Mouse (Mus musculus) spleen, postnatal 10 days (tissue): ENCODE data around the gene Irf4.

Experiments used
- DNase-seq, 2 experiments: peaks; one replicate each; pipeline ENCODE4 v3.0.0; 2021 to 2022; ENCODE audit warnings: low spot score in 2 of 2

Gene Irf4

DNA sequence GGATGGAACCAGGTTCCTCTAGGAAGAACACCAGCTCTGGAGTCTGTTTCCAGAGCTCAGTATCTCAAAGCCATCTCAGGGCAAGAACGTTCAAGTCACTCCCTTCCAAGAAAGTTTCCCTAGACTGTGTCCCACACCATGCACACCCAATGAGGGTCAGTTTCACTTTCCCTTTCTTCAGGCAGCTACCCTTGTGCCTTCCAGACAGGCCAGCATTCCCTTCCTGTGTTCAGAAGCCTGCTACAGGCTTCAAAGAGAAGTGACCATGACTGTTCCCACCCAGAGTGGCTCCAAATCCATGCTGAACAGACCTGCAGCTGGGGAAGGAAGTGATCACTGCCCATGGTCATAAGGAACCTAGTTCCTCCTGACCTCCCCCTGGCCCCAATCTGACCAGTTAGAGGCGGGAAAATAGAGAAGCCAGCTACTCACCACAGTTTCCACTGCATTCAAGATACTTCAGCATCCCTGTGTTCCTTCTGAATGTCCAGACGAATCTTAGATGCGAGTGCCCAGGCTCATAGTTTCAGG is 10.7 kb upstream of the Irf4 start:
- DNase-seq: no peak

DNA sequence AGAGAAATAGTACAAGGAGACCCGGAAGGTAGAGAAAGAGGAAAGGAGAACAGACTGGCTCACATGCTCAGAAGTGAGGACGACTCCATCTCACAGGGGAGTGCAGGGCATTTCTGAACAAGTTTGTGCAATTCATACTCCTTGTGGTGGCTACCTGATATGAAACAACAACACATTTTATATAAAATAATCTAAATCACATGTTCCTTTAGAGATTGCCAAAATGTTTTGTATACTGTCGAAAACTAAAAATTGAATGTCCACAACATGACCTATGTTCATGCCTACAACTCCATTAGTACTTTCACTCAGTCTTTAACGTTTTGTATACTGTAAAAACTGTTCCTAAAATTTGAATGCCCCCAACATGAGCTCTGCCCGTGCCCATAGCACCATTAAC is 7.9 kb upstream of the Irf4 start:
- DNase-seq: no peak

DNA sequence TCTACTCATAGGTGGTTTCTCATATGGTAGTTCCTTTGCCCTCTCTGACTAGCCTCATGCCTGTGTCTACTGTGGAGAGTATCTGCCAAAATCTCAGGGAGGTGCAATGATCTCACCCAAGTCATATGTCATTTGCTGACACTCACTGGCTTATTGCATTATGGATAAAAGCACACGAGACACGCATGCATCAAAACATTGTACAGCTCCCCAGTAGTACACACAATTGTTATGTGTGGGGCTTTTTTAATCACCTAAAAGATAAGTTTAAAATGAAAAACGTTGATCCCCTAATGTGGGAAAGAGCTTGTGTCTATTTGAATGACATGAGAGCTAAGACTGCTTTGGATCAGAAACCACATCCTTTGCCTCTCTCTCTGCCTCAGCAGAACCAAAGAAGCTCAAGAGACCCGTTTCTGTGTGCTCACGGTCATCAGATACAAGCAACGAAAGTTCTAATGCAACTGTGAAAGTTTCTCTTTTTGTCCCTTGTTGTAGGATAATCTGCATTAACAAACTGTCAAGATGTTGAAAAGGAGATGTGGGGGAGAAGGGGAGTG is 6.5 kb upstream of the Irf4 start:
- DNase-seq: no peak

DNA sequence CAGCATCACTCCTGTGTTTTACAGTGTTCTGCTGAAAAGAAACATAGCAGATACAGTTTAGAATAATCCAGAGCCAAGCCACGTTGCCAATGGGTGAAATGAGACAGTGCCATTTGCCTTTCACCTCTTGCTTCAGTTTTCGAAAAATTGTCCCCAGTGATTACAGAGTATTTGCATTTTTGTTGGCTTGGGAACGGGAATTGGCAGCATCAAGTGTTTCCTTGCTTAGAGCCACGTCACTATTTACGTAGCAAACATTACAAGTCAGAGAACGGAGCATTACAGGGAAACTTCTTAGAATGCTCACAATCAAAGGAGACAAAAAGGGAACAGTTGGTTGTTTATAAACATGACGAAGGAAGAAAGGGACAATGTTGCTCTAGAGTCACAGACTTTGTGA is 3.9 kb upstream of the Irf4 start:
- no peak for DNase-seq

DNA sequence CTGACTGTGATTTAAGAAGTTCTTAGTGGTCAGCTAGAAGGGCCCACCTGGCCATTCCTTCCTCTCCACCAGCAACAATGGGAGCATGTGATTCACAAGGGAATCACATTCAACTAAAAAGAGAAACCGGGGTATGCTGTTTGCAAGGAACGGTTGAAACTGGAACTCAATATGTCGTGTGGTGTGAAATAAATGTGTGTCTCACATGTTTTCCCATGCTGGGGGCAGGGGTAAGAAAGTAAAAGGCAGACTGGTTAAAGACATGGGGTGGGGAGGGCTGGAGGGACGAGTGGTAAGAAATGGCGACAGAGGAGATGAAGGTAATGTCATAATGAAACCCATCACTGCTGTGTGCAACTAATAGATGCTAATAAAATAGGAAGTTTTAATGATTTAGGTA is 2.0 kb upstream of the Irf4 start:
- peak in 1 of 2 experiments; percentile 3 for DNase-seq

DNA sequence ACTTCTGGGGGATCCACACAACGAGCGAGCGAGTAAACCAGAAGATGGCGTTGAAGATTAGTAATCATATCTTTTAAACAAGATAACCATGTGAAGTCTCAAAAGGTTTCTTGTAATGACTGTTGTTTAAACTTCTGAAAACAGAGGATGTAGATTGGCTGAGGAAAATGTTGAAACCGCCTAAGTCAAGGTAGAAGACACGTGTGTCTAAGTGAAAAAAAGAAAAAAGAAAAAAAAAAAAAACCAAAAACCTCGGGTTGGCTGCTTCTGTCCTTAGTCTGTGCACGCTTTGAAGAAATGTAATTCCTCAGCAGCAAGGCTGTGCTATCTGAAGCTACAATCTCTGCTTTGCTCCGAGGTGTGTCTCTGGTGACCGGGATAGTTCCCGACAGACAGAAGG is 1.5 kb upstream of the Irf4 start:
- peak in 1 of 2 experiments; percentile 7 for DNase-seq

DNA sequence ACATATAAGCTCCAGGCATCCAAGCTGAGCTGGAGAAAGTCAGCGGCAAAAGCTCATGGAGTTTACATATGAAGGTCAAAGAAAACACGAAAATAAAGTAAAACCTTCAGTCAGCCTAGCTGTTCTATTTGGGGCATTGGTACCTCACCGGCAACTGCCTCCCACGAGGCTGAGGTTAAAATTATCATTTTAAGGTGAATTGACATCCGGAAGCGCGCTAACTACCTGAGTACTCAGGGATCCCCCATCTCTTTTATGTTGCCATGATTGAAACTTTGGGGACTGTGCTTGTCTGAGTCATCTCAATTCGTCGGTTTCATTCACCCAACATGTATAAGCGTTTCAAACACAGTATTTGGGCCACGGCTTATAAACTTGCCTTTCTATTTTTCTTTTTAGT is 705 bp upstream of the Irf4 start:
- peak in 1 of 2 experiments; percentile 8 for DNase-seq

DNA sequence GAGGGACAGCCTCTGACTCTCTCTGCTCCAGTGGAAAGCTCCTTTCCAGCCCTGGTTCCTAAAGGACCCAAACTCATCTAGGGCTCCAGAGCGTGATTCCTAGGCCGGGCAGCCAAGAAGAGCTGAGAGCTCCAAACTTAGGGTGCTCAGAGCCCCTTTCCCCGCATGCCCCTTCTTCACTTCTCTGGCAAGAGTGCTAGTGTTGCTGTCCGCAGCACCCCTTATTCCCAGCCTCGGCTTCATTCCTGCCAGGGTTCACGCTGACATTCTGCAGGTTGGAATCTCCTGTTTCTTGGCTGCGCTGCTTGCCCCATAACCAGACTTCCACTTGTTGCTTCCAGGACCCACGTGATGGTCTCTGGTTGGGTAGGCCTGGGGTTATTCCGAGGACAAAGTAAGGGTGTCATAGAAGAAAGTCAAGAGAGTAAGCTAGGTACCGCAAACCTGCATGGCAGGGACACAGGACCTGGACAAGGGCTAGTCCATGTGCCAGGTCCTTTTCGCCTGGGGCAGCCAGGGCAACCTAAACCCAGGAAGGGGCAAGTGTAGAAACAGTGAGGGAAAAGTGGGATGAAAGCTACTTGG is 623 bp downstream of the Irf4 start:
- DNase-seq: peak in 1 of 2 experiments; percentile 13

DNA sequence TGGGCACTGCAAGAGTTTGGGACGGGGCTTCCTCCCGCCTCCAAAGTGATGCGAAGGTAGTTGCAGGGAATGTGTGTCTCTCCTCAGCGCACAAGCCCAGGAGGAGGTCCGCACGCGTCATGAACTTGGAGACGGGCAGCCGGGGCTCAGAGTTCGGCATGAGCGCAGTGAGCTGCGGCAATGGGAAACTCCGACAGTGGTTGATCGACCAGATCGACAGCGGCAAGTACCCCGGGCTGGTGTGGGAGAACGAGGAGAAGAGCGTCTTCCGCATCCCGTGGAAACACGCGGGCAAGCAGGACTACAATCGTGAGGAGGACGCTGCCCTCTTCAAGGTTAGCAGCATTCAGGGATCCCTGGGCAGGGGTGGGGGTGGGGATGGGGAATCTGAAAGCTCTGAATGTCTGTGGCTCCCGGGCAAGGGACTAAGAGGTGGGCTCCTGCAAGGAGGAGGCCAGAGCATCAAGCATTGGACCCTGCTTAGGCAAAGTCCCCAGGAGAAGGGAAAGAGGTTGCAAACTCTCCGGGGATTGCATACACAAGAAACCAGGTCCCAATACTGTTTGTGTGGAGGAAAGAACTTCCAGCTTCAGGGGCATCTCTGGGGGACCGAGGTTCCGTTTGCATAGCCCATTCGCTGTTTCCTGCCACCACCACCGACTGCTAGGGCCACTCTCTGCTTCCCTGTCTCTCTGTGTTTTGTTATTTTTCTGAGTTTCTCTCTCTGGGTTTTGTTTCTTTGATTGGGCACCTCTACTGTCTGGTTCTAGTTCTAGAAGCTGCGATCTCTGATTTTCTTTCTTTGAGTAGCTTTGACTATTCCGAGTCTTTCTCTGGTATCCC is 1.7 kb downstream of the Irf4 start:
- peak in 1 of 2 experiments; percentile 36 for DNase-seq

DNA sequence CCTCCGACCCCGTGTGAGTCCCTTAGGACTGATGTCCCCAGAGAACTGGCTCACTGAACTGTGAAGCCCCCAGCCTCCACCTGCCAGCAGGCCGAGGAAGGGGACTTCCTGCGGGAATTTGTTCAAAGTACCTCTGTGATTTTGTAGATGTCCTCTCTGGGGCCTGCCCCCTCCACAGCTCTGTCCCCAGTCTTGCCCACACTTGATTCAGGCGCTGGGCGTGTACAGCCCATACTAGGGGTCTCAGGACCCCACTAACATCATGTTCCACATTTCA is 2.2 kb downstream of the Irf4 start:
- DNase-seq: no peak

DNA sequence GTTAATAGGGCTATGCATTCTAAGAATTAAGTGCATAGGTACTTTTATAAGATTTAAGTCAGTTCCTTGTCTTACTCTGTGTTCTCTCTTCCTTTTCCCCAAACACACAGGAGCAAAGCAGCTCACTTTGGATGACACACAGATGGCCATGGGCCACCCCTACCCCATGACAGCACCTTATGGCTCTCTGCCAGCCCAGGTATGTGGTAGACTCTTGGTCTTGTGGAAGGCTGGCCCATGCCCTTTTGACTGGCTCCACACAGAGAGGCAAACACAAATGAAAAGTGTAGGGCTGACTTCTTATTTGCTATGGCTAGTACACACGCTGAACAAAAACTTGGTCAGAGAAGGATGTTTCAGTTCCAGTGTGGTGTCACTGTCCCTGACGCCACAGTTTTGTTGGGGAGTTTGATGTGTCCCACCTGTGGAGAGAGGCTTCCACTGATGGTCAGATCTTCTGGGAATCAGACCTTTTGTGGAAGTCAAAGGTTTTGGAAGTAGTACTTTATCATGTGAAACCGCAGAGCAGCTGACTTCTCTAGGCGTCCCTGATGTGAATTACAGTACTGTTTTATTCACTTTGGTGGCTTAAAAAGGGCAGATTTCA is 3.7 kb downstream of the Irf4 start:
- DNase-seq: no peak

DNA sequence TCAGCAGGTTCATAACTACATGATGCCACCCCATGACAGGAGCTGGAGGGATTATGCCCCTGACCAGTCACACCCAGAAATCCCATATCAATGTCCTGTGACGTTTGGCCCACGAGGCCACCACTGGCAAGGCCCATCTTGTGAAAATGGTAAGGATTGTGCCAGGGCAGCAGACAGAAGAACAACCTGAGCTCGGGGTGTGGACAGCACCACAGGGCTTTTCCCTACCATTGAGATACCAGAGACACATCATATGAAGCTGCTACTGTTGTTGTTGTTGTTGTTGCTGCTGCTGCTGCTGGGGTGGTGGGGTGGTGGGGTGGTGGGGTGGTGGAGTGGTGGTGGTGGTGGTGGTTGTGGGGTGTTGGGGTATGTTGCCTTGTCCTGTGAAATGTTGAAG is 4.4 kb downstream of the Irf4 start:
- DNase-seq: no peak

DNA sequence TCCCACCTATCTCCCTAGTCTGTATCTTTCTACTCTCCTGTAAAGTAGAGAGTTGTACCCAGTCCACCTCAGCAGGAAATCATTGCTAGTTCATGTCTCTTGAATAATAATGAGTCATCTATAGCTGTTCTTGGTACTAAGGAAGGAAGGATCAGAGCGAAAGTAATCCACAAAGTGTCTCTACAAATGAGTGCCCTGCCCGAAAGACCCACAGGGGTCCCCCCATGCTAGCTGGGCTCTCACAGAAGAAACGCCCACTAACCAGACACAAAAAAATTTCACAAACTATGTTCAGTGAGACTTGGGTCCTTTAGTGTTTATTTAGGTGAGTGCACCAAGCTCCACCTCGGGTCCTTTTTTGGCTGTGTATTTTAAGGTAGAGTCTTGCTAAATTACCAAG is 5.0 kb downstream of the Irf4 start:
- DNase-seq: no peak

DNA sequence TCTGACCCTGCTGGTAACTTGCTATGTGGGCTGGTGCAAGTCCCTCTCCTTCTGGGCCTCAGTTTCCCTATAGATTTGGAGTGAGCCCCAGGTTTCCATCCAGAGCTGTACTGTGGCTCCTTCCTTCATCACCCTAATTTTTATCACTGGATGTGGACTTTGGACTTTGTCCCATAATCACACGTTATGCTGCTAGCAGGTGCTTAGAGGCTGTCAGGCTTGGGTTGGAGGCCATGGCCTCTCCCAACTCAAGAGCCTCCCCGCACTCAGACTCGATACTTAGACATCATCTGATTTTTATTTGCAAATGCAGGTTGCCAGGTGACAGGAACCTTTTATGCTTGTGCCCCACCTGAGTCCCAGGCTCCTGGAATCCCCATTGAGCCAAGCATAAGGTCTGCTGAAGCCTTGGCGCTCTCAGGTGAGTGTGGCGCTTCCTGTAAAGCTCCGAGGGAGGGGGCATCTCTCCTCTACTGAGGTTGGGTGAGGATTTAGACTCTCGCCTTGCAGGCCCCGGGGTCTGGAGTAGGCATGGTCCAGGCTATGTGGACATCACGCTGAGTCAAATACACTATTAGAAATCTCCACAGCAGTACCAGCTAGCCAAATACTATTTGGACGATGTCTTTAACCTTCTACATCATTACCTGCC is 5.9 kb downstream of the Irf4 start:
- DNase-seq: no peak

DNA sequence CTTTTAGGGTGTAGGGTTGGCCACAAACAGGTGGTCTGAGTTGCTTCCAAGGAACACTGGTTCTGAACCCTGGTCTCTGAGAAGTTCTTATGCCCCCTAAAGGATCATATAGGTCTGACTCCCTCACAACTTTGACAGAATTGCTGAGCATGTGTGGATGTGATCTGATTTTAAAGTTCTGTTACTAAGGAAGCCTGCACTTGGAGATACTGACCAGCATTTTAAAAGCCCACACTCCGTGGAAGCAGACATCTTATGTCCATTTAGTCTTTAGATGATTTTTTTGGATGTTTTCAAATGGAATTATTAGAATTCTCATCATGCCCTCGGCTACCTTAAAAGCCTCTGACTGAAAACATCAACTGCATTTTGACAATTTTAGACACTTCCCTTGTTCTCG is 6.6 kb downstream of the Irf4 start:
- DNase-seq: no peak

DNA sequence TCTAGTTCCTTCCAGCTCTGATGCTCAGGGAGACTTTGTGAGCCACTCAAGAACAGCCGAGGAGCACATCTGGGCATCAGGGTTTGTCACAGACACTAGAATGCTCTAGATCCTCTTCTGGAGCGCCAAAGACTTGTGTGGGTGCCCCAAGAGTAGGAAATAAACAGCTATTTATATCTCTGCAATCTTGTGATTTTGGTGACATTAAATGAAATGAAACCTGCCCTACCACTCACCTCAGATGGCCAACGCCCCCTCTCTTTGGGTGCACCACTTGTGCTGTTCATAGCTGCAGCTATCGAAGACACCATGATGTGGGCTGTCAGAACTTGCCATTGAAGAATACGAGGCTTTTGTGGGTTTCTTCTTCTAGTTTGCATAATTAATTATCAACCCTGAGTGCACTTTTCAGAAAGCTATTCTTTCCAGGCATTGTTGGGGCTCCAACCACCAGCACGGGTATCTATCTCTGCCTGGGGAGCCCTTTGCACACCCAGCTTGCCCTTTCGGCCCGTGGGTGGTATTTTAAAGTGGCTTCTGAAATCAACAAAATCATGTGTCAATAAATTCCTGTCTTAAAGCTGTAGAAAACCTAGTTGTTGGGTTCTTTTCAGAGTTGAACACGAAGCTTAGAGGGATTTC is 7.1 kb downstream of the Irf4 start:
- no peak for DNase-seq

DNA sequence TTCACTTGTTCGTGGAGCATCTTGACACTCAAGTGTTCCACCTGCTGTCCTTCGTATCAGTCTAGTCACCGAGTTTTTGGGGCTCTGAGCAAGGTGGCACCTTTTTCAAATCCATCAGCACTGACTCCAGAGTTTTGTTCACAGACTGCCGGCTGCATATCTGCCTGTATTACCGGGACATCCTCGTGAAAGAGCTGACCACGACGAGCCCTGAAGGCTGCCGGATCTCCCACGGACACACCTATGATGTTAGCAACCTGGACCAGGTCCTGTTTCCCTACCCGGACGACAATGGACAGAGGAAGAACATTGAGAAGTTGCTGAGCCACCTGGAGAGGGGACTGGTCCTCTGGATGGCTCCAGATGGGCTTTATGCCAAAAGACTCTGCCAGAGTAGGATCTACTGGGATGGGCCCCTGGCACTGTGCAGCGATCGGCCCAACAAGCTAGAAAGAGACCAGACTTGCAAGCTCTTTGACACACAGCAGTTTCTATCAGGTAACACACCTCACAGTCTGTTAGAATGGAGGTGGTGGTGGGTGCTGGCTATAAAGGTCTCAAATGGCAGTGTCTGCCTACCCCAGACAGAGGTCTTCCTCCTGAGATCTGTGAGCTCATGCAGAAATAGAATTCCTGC is 8.4 kb downstream of the Irf4 start:
- DNase-seq: no peak

DNA sequence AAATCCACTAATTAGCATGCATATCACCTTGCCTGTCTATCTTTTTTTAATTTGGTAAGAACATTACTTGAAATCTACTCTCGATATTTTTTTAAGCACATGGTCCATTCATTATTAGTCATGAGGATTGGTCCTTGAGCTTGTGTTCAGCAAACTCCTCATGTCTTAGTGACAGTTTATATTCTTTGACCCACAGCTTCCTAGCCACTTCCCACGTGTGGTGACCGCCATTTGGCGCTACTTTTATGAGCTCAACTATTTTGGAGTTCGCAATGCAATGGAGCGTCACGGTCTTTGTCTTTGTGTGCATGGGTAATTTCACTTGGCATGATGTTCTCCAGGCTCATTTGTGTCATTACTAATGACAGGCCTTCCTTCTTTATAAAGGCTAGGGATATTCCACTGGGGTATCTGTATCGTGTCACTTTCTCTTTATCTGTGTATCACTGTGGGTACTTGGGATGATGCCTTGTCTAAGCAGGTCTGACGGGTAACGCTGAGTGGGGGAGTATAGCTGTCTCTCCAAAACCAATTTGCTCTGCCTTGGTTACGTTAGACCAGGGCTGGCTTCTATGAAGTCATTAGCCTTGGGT is 9.9 kb downstream of the Irf4 start:
- no peak for DNase-seq

DNA sequence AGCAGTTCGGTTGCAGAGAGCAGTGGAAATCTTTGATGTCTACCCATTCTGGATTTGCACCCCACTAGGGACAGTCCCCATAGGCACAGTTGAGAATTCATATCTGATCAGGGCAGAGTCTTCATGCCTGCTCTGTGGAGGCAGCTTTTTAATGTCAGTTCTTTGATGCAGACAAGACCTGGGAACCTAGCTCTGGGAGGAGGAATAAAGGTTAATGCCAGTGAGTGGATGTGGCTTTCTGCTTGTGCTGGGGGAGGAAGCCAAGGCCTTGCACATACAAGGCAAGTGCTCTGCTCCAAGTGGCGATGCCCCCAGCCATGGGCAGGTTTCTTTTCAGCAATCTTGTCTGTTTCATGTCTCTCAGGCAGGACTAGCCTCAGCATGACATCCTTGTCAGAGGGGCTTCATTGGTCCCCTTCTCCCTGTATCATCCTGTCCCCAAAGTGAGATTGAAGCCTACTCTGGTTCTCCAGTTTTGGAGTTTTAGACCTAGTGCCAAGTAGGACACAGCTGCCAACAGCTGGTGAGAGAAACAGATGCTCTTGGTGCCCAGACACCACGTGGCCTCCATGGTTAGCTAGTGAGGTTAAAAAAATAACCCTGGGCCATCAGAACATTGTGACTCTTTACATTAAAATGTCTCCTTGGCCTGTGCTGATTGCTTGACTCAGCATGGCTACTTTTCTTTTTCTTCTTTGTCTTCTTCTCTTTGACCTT is 11.5 kb downstream of the Irf4 start:
- no peak for DNase-seq

DNA sequence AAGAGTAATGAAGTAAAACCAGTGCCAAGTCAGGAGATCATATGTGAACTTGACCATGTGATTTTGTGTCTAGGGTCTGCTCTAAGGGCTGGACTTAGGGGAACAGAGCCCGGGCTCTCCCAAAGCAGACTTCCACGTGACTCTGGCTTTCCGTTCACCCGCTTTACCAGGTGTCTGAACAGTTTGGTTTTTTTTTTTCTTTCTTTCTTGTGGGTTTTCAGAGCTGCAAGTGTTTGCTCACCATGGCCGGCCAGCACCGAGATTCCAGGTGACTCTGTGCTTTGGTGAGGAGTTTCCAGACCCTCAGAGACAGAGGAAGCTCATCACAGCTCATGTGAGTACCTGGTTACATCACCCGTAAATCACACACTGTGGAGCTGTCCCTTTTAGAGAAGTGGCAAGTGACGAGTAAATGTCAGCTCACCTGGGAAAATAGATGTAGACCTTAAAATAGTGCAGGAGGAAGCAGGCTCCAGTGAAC is 12.2 kb downstream of the Irf4 start:
- DNase-seq: peak in 1 of 2 experiments; percentile 31
